Mouse (Mus musculus) liver, embryonic 14.5 days (tissue): ENCODE results near the gene Chst5.

Experiments
- CTCF ChIP-seq: IDR thresholded peaks from 2 replicates; pipeline ENCODE4 v1.5.1; 2016; ENCODE audit warnings: antibody characterized with exemption, low read depth, control low read depth
- EP300 ChIP-seq: IDR thresholded peaks from 2 replicates; pipeline ENCODE4 v1.6.1; 2016; ENCODE audit warnings: antibody characterized with exemption, low read depth

- TF ChIP-seq EP300 (peak; percentile 79), CTCF (no peak)
Measured at GRCm38 (mm10) chr8:111929648-111930344, 19.5 kb upstream of the Chst5 start.
